Comparison of ENCODE assay signal across 20 mouse cellular contexts in genomic region chr17:50513376-50513775, GRCm38 (mm10). TPM values are rescaled to one million over a fixed set of nuclear protein-coding genes. Genes with fewer than 3 reads are reported as not detected.
DNase-seq lines count a peak whose midpoint lies in the region; TF ChIP-seq lines count a peak whose summit lies in the region.
"Had no signal": no experiment of that assay in that cellular context is flagged by ENCODE, and none has a peak within 500 bp of the region (broad histone marks: within the 10 kb centered on the region; RNA-seq: fewer than 3 reads in every experiment).

No protein-coding gene starts in this region.

- TF ChIP-seq CTCF in small intestine, adult 2 months (IDR thresholded peaks at IDR 0.05; ENCODE audit: extremely low read depth, insufficient read length, insufficient replicate concordance, low read depth, low read length) = no peak

- peak; percentile 58 for DNase-seq in adrenal gland, adult 2 months
- no peak for DNase-seq in adrenal gland, postnatal 4 days (ENCODE audit: low spot score in 2 of 2)
- DNase-seq in thymus, postnatal 14 days = peak; percentile 13
- no peak for DNase-seq in thymus, postnatal 10 days (ENCODE audit: low spot score in 2 of 2)
- no peak for DNase-seq in left cerebral cortex, adult 9 months (ENCODE audit: low spot score in 2 of 2)
- DNase-seq in cerebellum, postnatal 36 days = no peak
- DNase-seq: cerebellum, adult 2 months; gastrocnemius, postnatal 10 days; kidney, adult 8-10 months; kidney, postnatal 14 days; liver, embryonic 13.5 days; lung, embryonic 14.5 days; right cerebral cortex, adult 18-20 months had no signal

- H3K36me3 ChIP-seq in macrophage (ENCODE audit: inconsistent target) = no peaks in the 10 kb centered on the region
- no peaks in the 10 kb centered on the region for H3K36me3 ChIP-seq in small intestine, adult 2 months (ENCODE audit: control insufficient read depth, insufficient read depth, low read length)
- H3K36me3 ChIP-seq: heart, embryonic 15.5 days; hindbrain, embryonic 10.5 days; limb, embryonic 13.5 days; liver, embryonic 13.5 days; neural tube, embryonic 12.5 days had no signal

- H3K27me3 ChIP-seq in small intestine, adult 2 months (ENCODE audit: control insufficient read depth, insufficient read depth, low read length) = no peaks in the 10 kb centered on the region
- H3K27me3 ChIP-seq: heart, embryonic 15.5 days had no signal

- TF ChIP-seq POLR2A in small intestine, adult 2 months (IDR thresholded peaks at IDR 0.05; ENCODE audit: low read depth, low read length) = no peak

- H3K4me1 ChIP-seq in small intestine, adult 2 months (ENCODE audit: control insufficient read depth, insufficient read depth, insufficient read length, low read length) = peaks cover 24% of the 10 kb centered on the region

- H3K79me2 ChIP-seq in macrophage (ENCODE audit: inconsistent target) = peaks cover 87% of the 10 kb centered on the region

- 0 out of 2 replicates have a peak overlapping the region, but pooled peaks have one; percentile 40 for H3K27ac ChIP-seq in macrophage
- peak overlapping the region; percentile 23 for H3K27ac ChIP-seq in small intestine, adult 2 months (ENCODE audit: insufficient read depth, low read depth, low read length)
- H3K27ac ChIP-seq: heart, embryonic 15.5 days; hindbrain, embryonic 10.5 days; left cerebral cortex, adult 2 months; limb, embryonic 13.5 days; liver, embryonic 13.5 days; neural tube, embryonic 12.5 days had no signal

- H3K4me3 ChIP-seq in macrophage (ENCODE audit: inconsistent target) = peak overlapping the region; percentile 14; the same call in 1 of the 2 replicates
- H3K4me3 ChIP-seq in small intestine, adult 2 months (ENCODE audit: low read depth, low read length) = no peak overlapping the region
- H3K4me3 ChIP-seq: heart, embryonic 15.5 days; hindbrain, embryonic 10.5 days; left cerebral cortex, adult 2 months; limb, embryonic 13.5 days; liver, embryonic 13.5 days; neural tube, embryonic 12.5 days had no signal

- 95% methylated on average over 6 of the region's 7 CpGs for WGBS in macrophage (ENCODE audit: missing documents)
- WGBS in small intestine, adult 2 months = 81% methylated on average over 7 of the region's 7 CpGs

RNA-seq across cellular contexts. Expression of gene Plcl2, which starts 4.2 kb away (rescaled TPM):
- 10 to 100 TPM; 46.8 to 55.0 TPM for total RNA-seq in adrenal gland, adult 2 months (2021)
- polyA plus RNA-seq in adrenal gland, adult 2 months (2012; rRNA removed) = 8.9 and 11.6 TPM in 2 replicates
- 10 to 100 TPM; 72.9 to 74.2 TPM for total RNA-seq in adrenal gland, postnatal 4 days (2021)
- total RNA-seq in macrophage (2018; cell fraction: chromatin; rRNA removed) = 100 to 1,000 TPM; 151 to 508 (median 239) TPM
- 10 to 100 TPM; 48.8 to 87.2 (median 65.6) TPM for total RNA-seq in macrophage (2018; cell fraction: cytosol; rRNA removed)
- total RNA-seq in macrophage (2018; cell fraction: nucleus; rRNA removed) = 100 to 1,000 TPM in 25 of 26 experiments, 10 to 100 TPM in 1; 92.1 to 348 (median 202) TPM
- 22.4 to 54.9 TPM (median 47.7 TPM) in 3 replicates for polyA plus RNA-seq in macrophage (2018)
- polyA plus RNA-seq in small intestine, adult 2 months (2012; rRNA removed) = 2.6 and 6.7 TPM in 2 replicates

Comparison
In these comparisons a context has a peak if more than half of its experiments do, and no peak if none do; other contexts are left out.
1. DNase-seq: peak in adrenal gland, adult 2 months (single experiment) and thymus, postnatal 14 days (single experiment); none in adrenal gland, postnatal 4 days (0 of 2), thymus, postnatal 10 days (0 of 2), left cerebral cortex, adult 9 months (0 of 2) and cerebellum, postnatal 36 days (0 of 2).